Mouse (Mus musculus): ENCODE results near the gene Ccdc59.

Ccdc59 gene

GRCm38 (mm10) chr10:105840928-105841888, at the start of gene Ccdc59, which contains the start of gene Mettl25:
Ccdc59 (plus strand) TSS chr10:105841067.
Mettl25 (minus strand) TSS chr10:105841380.
- DNase-seq, result peak; percentile 96

- DNase-seq, result no peak
These were observed 46.9 kb upstream of the Ccdc59 start for GRCm38 (mm10) chr10:105793776-105794552.

- no peak for DNase-seq
These were observed 43.5 kb upstream of the Ccdc59 start for GRCm38 (mm10) chr10:105797250-105797924.

GRCm38 (mm10) chr10:105801147-105801546, 39.7 kb upstream of the Ccdc59 start:
- no peak for DNase-seq

GRCm38 (mm10) chr10:105802132-105802531, 38.7 kb upstream of the Ccdc59 start:
- DNase-seq, result no peak

DNA sequence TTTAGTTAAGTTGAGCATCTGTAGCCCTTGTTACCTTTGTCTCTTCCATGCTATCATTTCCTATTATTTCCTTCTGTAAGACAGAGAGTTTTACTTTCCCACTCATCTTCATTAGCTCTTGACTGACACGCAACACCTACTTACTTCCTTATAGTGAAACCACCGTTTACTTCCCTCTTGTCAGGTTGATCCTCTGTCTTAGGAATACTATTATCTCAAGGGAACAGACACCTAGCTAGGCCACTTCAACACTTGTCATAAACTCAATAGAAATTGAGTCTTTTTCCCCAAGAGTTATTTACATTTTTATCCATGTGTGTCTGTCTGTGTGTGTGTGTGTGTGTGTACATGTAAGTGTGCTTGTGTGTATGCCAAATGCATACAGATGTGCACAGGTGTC, 37.4 kb upstream of the Ccdc59 start:
- no peak for DNase-seq

GRCm38 (mm10) chr10:105806259-105807010, 34.4 kb upstream of the Ccdc59 start:
- no peak for DNase-seq

DNA sequence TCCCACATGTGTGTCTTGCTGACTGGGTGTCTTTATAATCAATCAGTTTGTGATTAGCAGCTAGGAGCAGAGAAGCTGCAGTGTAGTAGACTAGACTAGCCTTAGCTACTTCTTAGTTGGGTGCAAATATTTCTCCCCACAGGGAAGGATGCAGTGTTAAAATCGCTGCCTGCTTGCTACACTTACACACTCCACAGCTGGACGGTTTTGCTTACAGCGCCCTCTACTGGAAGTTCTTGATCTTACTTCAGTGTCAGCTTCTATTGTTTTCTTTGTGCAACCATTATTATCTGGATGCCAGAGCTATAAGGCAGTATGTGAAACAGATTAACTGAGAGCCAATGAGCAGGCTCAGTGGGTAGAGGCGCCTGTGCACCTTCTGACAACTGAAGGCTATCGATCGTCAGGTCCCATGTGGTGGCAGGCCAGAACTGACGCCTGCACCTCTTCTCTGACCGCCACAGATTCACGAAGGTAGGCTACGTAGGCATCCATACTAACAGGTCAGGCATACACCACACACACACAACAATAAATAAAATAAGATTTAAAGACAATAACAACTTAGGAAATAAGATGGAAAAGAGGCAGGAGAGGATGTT, 6.1 kb upstream of the Ccdc59 start:
- DNase-seq, result no peak

DNA sequence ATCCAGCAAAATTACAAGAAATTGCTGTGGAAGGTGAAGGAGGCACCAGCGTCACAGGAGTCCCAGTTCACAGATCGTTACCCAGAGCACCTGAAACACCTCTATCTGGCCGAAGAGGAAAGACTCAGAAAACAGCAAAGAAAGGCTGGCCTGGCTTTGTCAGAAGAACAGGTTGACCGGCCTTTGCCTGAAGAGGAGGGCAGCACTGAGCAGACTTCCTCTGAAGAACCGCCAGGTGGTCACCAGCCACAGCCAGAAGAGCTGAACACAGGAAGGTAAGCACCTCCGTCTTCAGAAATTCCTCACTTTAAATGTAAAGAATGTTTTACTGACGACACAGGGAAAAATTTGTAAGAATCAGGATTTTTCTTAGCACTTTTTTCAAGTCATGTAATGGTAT, 1.7 kb downstream of the Ccdc59 start:
- DNase-seq, result no peak

- peak; percentile 25 for DNase-seq
These were observed 9.4 kb downstream of the Ccdc59 start for GRCm38 (mm10) chr10:105850286-105850685.

DNA sequence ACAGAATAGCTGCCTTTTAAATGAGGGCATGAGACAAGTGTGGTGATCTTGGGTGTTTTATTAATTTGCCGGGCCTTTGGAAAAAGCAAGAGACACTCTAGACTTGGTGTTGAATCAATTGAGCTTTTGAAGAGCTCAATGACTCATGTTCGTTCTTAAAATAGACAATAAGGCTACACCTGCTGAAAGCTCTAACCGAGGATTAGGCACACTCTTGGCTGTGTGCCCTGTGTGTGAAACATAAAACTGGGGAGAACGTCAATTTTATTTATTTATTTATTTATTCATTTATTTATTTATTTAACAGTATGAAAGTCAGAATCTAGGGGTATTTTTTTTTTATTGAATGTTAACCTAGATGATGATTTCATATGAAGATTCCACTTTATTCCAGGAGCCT, 10.3 kb downstream of the Ccdc59 start:
- DNase-seq, result no peak

DNA sequence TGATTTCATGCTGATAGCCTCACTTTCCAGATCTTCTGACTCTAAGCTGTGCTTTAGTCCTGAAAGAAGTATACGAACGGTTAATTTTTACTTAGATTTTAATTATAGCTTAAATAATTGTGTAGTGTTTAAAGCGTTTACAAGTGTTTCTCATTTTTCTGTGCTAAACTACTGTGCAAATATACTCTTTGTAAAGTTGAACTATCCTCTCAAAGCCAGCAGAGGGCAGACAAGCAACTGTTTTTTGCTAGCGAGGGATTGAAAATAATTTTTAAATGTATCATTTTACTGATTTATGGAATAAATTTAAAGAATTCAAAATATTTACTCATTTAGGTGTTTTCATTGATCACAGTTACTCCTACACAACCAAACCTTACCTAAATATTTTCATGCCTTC, 26.4 kb downstream of the Ccdc59 start:
- no peak for DNase-seq

Data from cerebellum, adult 11 months (tissue).